10 mouse cellular contexts compared by ENCODE assay signal in the genomic region with DNA sequence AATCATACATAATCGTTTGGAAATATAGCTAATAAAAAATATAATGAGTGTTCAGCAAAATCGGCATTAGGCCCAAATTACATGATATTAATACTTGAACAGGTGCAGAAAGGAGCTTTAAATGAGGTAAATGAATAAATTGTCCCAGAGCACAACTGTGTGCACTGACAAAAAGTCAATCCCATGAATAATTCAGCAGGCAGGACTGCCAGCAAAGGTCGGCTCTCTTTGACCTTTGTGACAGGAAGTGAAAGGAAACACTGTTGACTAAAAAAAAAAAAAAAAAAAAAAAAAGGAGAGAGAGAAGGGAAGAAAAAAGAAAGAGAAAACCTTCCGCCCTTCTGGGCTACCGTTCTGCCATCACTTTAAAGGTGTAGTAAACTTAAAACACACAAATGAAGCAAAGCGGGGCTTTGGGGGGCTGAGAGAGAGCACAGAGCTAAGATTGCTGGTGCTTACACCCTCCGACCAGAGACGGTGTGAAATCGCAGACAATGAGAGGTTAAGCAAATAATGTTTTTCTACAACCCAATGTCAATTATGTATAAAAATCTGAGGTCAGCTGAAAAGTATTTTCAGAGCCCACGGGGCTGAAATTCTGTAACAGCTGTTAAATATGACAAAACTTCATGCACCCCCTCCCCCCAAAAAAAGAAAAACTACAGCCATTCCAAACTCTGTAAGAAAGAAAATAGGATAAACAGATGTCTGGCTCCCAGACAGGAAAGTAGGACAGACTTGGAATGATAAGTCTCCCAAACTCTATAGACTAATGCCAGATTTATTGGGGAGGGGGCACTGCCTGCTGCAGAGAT. TPM values are rescaled to one million over a fixed set of nuclear protein-coding genes. Genes with fewer than 3 reads are reported as not detected.
DNase-seq lines count a peak whose midpoint lies in the region; ATAC-seq and TF ChIP-seq lines count a peak whose summit lies in the region.
"Had no signal": no experiment of that assay in that cellular context is flagged by ENCODE, and none has a peak within 500 bp of the region (broad histone marks: within the 10 kb centered on the region; RNA-seq: fewer than 3 reads in every experiment).

No protein-coding gene starts in this region.

- H3K27ac ChIP-seq in heart, postnatal 0 days (ENCODE audit: low read depth) = peak overlapping the region; percentile 66
- H3K27ac ChIP-seq in midbrain, embryonic 11.5 days (ENCODE audit: low read depth, low read length) = peak overlapping the region; percentile 53

- TF ChIP-seq EP300 in heart, postnatal 0 days (IDR thresholded peaks at IDR 0.05; ENCODE audit: low read depth) = no peak

- H3K9me3 ChIP-seq in G1E (replicated peaks) = peaks cover 45% of the 10 kb centered on the region
- H3K9me3 ChIP-seq in heart, postnatal 0 days (replicated peaks; ENCODE audit: control insufficient read depth, low read length) = no peaks in the 10 kb centered on the region
- H3K9me3 ChIP-seq in midbrain, embryonic 11.5 days (ENCODE audit: control insufficient read depth, low read length) = no peaks in the 10 kb centered on the region

- 0 out of 2 replicates have a peak overlapping the region, but pooled peaks have one; percentile 3 for H3K4me2 ChIP-seq in heart, postnatal 0 days (ENCODE audit: low read depth, low read length)
- peak overlapping the region; percentile 32 for H3K4me2 ChIP-seq in midbrain, embryonic 11.5 days

- no peaks in the 10 kb centered on the region for H3K4me1 ChIP-seq in G1E (ENCODE audit: insufficient read depth, low read depth, low read length)
- peaks cover 6% of the 10 kb centered on the region; the same call in 1 of the 2 replicates for H3K4me1 ChIP-seq in heart, postnatal 0 days (ENCODE audit: control insufficient read depth, insufficient read depth)
- peaks cover 38% of the 10 kb centered on the region for H3K4me1 ChIP-seq in midbrain, embryonic 11.5 days (ENCODE audit: control insufficient read depth, insufficient read depth, low read length)

- H3K36me3 ChIP-seq in G1E (replicated peaks) = no peaks in the 10 kb centered on the region
- no peaks in the 10 kb centered on the region for H3K36me3 ChIP-seq in heart, postnatal 0 days (replicated peaks; ENCODE audit: control insufficient read depth, insufficient read depth, low read length)
- no peaks in the 10 kb centered on the region for H3K36me3 ChIP-seq in midbrain, embryonic 11.5 days (ENCODE audit: control insufficient read depth, insufficient read depth, low read length)

- peak; percentile 87 for DNase-seq in heart, adult 11 months
- no peak for DNase-seq in heart, adult 18-20 months
- no peak for DNase-seq in G1E (ENCODE audit: low spot score)
- no peak for DNase-seq in heart, postnatal 0 days (ENCODE audit: low spot score)
- DNase-seq in midbrain, embryonic 11.5 days (ENCODE audit: low spot score, missing footprints) = peak; percentile 93
- DNase-seq in lung, postnatal 14 days = no peak
- no peak for DNase-seq in left cerebral cortex, postnatal 36 days (ENCODE audit: low spot score in 2 of 2)
- DNase-seq in ovary, postnatal 10 days (ENCODE audit: low spot score) = no peak
- DNase-seq: cerebellum, adult 9-10 months; kidney, adult 2 months had no signal

- TF ChIP-seq CTCF in G1E (IDR thresholded peaks at IDR 0.05; ENCODE audit: low read depth, low read length) = no peak
- no peak for TF ChIP-seq CTCF in heart, postnatal 0 days (IDR thresholded peaks at IDR 0.05; ENCODE audit: low read depth)

- intact Hi-C loops in left cerebral cortex, postnatal 36 days (cut with DNase I) = no loop called here

- peak overlapping the region; percentile 36; the same call in 1 of the 2 replicates for H3K4me3 ChIP-seq in G1E (ENCODE audit: low read depth, low read length)
- H3K4me3 ChIP-seq in heart, postnatal 0 days (ENCODE audit: low read depth, low read length) = no peak overlapping the region
- peak overlapping the region; percentile 0; the same call in 1 of the 2 replicates for H3K4me3 ChIP-seq in midbrain, embryonic 11.5 days (ENCODE audit: low read depth, low read length)

- no peak for ATAC-seq in G1E (ENCODE audit: extremely low read depth, insufficient number of reproducible peaks, low FRiP score, poor library complexity, severe bottlenecking)
- no peak for ATAC-seq in heart, postnatal 0 days (ENCODE audit: insufficient read depth, low read depth)
- ATAC-seq in midbrain, embryonic 11.5 days (ENCODE audit: low FRiP score) = peak; percentile 71

- no peak overlapping the region for H3K9ac ChIP-seq in heart, postnatal 0 days (replicated peaks; ENCODE audit: low read depth, low read length)
- H3K9ac ChIP-seq in midbrain, embryonic 11.5 days (ENCODE audit: low read length) = no peak overlapping the region; the same call in 1 of the 2 replicates

- WGBS in heart, postnatal 0 days = 60% methylated on average over 10 of the region's 10 CpGs
- 11% methylated on average over 10 of the region's 10 CpGs for WGBS in midbrain, embryonic 11.5 days

- H3K27me3 ChIP-seq in G1E (ENCODE audit: insufficient read depth, low read length) = no peaks in the 10 kb centered on the region; the same call in 1 of the 2 replicates
- peaks cover 81% of the 10 kb centered on the region for H3K27me3 ChIP-seq in heart, postnatal 0 days (ENCODE audit: control insufficient read depth, insufficient read depth, low read length)
- peaks cover 42% of the 10 kb centered on the region for H3K27me3 ChIP-seq in midbrain, embryonic 11.5 days (ENCODE audit: control insufficient read depth, insufficient read depth, low read length)

RNA-seq across cellular contexts. Expression of a gene that starts 11.1 kb away (rescaled TPM):
- 1 to 10 TPM; 4.7 to 5.5 TPM for total RNA-seq in heart, adult 18-20 months (2021)
- total RNA-seq in G1E (2014; fragmentation: Nextera tagmentation) = not detected in 2 replicates
- 0.06 and 0.16 TPM in 2 replicates for total RNA-seq in G1E (2017)
- polyA plus RNA-seq in G1E (2012) = not detected in 2 replicates
- 3.7 and 8.2 TPM in 2 replicates for total RNA-seq in heart, postnatal 0 days (2014; rRNA removed; ENCODE audit: low replicate concordance)
- polyA plus RNA-seq in heart, postnatal 0 days (2015; fragmentation: Nextera tagmentation; extraction: Ambion mirVana) = 0.97 and 1.1 TPM in 2 replicates
- 11.2 and 12.7 TPM in 2 replicates for polyA plus RNA-seq in midbrain, embryonic 11.5 days (2014; fragmentation: Nextera tagmentation; extraction: Ambion mirVana)
- total RNA-seq in left cerebral cortex, postnatal 36 days (2021) = under 1 TPM; 0.32 to 0.72 TPM

Comparison
In these comparisons a context has a peak if more than half of its experiments do, and no peak if none do; other contexts are left out.
1. DNase-seq: peak in heart, adult 11 months (single experiment) and midbrain, embryonic 11.5 days (single experiment); none in heart, adult 18-20 months (0 of 2), G1E (single experiment), heart, postnatal 0 days (single experiment), lung, postnatal 14 days (single experiment), left cerebral cortex, postnatal 36 days (0 of 2) and ovary, postnatal 10 days (single experiment).